Mouse (Mus musculus): Measurements from ENCODE around the gene Spef2. TPM values are rescaled to one million over a fixed set of nuclear protein-coding genes. Genes with fewer than 3 reads are reported as not detected.
"Not testable (repeated sequence)": the region's sequence is repeated elsewhere in the genome, so short reads cannot be mapped to it uniquely, and the experiment has no call there.

The Spef2 gene
- polyA plus RNA-seq (2014; fragmentation: Nextera tagmentation; extraction: Ambion mirVana) = 1.1 and 1.8 TPM in 2 replicates

DNA sequence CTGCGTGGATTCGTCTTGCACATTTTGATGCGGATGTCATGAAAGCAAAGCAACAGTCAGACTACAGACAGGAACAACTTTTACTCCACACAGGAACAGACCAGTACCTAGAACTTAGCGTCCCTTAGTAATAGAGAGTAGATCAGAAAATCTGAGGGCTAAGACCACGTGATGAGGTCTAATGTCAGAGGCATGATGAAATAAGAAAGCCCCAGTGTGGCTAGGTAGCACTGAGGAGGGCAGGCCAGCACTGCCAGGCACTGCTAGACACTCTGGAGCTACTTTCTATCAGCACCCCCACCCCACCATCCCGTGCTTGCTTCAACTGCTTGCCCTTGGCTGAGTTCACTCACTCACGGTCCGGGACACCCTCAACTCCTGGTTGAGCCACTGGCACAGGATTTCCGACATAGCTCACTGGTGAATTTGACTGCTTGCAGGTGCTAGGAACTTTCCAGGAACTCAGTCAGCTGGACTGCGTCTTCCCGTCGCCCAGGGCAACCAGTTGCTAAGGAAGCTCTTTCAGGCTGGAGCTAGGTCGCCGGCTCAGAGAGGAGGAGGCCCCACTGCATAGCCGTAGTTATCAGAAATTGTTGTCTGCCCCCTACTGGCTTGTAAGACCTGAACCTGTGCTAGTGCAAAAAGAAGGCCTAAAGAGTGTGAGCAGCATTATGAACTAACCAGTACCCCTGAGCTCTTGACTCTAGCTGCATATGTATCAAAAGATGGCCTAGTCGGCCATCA lies at the start of gene Spef2:
Gene Spef2, minus strand, starts transcription at position 510 of the 744 bp plus-strand sequence.
- H3K36me3 ChIP-seq (ENCODE audit: control insufficient read depth, insufficient read depth, low read length) = no peaks in the 10 kb centered on the region
- no peak within 1 kb of the TSS for H3K9ac ChIP-seq (ENCODE audit: low read length)
- peak; percentile 70 for DNase-seq (ENCODE audit: low spot score)
- peak within 1 kb of the TSS; percentile 19 for H3K4me3 ChIP-seq (ENCODE audit: low read depth, low read length)
- peak; percentile 93 for ATAC-seq
- no peaks in the 10 kb centered on the region for H3K9me3 ChIP-seq (replicated peaks; ENCODE audit: control insufficient read depth, low read length)
- WGBS = 28% methylated on average over 16 of the region's 16 CpGs
- no peaks in the 10 kb centered on the region for H3K27me3 ChIP-seq (replicated peaks; ENCODE audit: control insufficient read depth, insufficient read depth, low read length)
- H3K27ac ChIP-seq (ENCODE audit: low read depth, low read length) = no peak within 1 kb of the TSS
- no peaks in the 10 kb centered on the region for H3K4me1 ChIP-seq (ENCODE audit: control insufficient read depth, insufficient read depth, low read length)
- H3K4me2 ChIP-seq (ENCODE audit: low read length) = peak within 1 kb of the TSS; percentile 36

DNA sequence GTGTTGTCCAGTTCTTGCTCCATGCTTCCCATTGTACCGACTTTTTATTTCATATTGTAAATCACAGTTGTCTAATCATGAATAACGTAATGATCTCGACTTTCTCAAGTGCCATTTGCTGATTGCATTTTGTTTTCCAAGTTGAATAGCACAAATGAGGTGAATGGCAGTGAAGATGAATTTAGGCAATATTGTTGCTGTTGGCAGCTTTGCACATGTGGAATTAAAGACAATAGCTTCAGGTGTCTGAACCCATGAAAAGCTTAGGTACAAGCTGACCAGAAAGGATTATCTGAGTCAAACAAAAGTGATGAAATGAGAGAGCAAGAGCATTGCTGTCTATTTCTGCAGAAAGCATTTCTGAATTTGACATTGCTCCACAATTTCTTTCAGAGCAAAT lies 45.5 kb upstream of the Spef2 start:
- DNase-seq (ENCODE audit: low spot score) = no peak
- WGBS = 91% methylated on average over 3 of the region's 3 CpGs
- Histone ChIP-seq H3K27me3 (replicated peaks; ENCODE audit: control insufficient read depth, insufficient read depth, low read length) (no peaks in the 10 kb centered on the region), H3K9ac (ENCODE audit: low read length) (no peak overlapping the region), H3K4me3 (ENCODE audit: low read depth, low read length) (no peak overlapping the region), H3K9me3 (replicated peaks; ENCODE audit: control insufficient read depth, low read length) (no peaks in the 10 kb centered on the region), H3K27ac (ENCODE audit: low read depth, low read length) (no peak overlapping the region), H3K36me3 (ENCODE audit: control insufficient read depth, insufficient read depth, low read length) (no peaks in the 10 kb centered on the region), H3K4me1 (ENCODE audit: control insufficient read depth, insufficient read depth, low read length) (no peaks in the 10 kb centered on the region), H3K4me2 (ENCODE audit: low read length) (no peak overlapping the region)
- no peak for ATAC-seq

DNA sequence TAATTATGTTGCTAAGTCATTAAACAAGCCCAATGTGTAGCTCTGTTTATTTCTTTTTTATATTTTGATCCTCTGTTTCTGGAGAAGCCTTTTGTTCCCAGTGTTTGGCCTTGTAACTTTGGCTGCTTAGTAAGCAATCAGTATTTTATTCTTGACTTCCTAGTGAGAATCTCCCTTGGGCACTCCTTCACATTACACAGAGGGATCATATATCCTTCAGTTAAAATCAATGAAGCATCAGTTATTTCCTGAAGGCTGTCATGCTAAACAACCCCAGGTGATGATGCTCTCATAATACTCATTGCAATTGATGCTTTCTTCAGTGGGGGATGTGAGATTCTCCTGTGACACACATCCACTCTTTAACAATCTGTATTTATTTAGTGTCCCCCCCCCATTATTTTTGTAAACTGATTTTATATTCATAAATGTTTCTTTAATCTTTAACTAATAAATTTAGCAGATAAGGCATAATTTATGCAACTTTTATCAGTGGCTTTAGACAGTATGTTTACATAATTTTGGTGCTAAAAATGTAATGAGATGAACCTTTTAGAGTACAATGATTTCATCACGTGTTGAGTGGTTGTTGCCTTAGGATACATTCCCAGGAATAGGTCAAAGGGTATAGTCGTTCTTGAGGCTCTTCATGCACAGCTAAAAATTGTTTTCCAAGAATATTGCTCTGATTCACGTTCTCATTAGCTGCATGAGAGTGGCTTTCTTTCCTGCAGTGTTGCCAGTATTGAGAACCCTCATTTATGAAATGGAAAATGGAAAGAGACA lies 39.8 kb upstream of the Spef2 start:
- 72% methylated on average over 3 of the region's 3 CpGs for WGBS
- no peak for DNase-seq (ENCODE audit: low spot score)
- no peaks in the 10 kb centered on the region for H3K9me3 ChIP-seq (replicated peaks; ENCODE audit: control insufficient read depth, low read length)
- H3K27ac ChIP-seq (ENCODE audit: low read depth, low read length) = no peak overlapping the region
- H3K4me3 ChIP-seq (ENCODE audit: low read depth, low read length) = no peak overlapping the region
- H3K9ac ChIP-seq (ENCODE audit: low read length) = no peak overlapping the region
- no peaks in the 10 kb centered on the region for H3K27me3 ChIP-seq (replicated peaks; ENCODE audit: control insufficient read depth, insufficient read depth, low read length)
- no peak overlapping the region for H3K4me2 ChIP-seq (ENCODE audit: low read length)
- no peaks in the 10 kb centered on the region for H3K4me1 ChIP-seq (ENCODE audit: control insufficient read depth, insufficient read depth, low read length)
- H3K36me3 ChIP-seq (ENCODE audit: control insufficient read depth, insufficient read depth, low read length) = no peaks in the 10 kb centered on the region
- no peak for ATAC-seq

DNA sequence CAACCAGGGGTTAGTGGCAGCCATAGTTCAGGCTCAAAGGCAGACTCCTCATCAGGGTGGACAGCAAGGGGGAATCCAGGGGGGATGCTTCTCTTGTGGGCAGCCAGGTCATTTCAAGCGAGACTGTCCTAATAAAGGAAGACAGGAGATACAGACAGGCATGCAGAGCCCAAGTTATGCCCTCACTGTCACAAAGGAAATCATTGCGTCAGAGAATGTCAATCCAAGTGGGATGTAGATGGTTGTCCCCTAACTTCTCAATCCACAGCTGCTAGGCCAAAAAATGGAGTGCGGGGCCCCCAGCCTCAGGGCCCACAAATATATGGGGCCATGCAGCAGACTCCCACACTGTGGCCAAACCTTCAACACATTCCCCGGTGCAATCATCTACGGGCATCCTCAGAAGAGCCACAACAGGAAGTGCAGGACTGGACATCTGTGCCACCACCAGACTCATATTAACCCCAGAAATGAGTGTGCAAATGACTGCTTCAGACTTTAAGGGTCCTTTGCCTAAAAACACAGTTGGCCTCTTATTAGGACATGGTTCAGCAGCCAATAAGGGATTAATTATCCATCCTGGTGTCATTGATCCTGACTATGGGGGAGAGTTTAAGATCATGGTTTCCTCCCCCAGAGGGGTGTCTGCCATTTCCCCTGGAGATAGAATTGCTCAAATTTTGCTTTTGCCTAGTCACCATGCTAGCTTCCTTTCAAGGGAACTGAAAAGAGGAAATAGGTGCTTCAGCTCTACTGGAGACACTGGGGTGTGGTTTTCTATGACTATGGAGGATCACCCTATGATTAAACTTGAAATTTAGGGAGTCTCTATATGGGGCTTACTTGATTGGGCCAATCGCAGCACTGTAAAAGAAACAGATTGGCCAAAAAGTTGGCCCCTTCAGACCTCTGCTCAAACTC lies 25.8 kb upstream of the Spef2 start:
- not testable (repeated sequence) for H3K4me1 ChIP-seq (ENCODE audit: control insufficient read depth, insufficient read depth, low read length); H3K27me3 ChIP-seq (replicated peaks; ENCODE audit: control insufficient read depth, insufficient read depth, low read length); H3K27ac ChIP-seq (ENCODE audit: low read depth, low read length); DNase-seq (ENCODE audit: low spot score); H3K4me2 ChIP-seq (ENCODE audit: low read length); H3K9ac ChIP-seq (ENCODE audit: low read length); ATAC-seq; H3K36me3 ChIP-seq (ENCODE audit: control insufficient read depth, insufficient read depth, low read length); H3K4me3 ChIP-seq (ENCODE audit: low read depth, low read length); H3K9me3 ChIP-seq (replicated peaks; ENCODE audit: control insufficient read depth, low read length)
- WGBS = 97% methylated on average over 6 of the region's 6 CpGs

DNA sequence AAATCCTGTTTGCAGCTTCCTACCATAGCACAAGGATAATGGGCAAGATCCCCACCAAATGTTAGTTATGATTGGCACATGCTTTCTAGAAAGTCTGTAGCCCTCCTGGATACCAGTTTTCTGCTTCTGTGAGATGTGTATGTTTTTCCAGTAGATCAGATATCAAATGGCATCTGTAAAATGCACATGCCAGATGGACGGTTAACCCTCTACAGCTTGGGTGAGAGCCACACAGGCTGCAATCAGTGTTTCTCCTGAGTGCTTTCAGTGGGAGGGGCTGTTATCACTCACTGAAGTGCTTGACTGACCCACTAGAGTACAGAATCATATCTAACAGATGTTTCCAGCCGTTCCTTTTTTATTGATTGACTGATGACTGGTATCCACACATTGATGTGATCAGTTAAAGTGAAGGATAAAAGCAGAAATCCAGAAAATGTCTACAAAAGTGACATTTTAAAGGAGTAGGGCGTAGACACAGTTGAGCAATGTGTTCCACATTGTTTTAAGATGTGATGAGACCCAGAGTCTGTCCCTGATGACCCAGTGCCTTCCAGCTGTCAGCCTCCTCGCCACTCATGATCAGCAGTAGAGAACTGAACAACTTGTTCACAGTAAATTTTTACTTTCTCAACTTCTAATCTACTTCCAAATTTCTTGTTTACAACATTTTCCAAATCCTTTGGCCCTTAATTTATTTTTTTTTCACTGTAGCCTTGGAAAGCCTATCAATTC lies 19.7 kb upstream of the Spef2 start:
- H3K27ac ChIP-seq (ENCODE audit: low read depth, low read length) = no peak overlapping the region
- DNase-seq (ENCODE audit: low spot score) = peak; percentile 46
- ATAC-seq = no peak
- H3K4me3 ChIP-seq (ENCODE audit: low read depth, low read length) = no peak overlapping the region
- WGBS = 72% methylated on average over 4 of the region's 4 CpGs
- H3K27me3 ChIP-seq (replicated peaks; ENCODE audit: control insufficient read depth, insufficient read depth, low read length) = no peaks in the 10 kb centered on the region
- no peak overlapping the region for H3K9ac ChIP-seq (ENCODE audit: low read length)
- no peaks in the 10 kb centered on the region for H3K36me3 ChIP-seq (ENCODE audit: control insufficient read depth, insufficient read depth, low read length)
- H3K9me3 ChIP-seq (replicated peaks; ENCODE audit: control insufficient read depth, low read length) = no peaks in the 10 kb centered on the region
- H3K4me1 ChIP-seq (ENCODE audit: control insufficient read depth, insufficient read depth, low read length) = no peaks in the 10 kb centered on the region
- no peak overlapping the region for H3K4me2 ChIP-seq (ENCODE audit: low read length)

DNA sequence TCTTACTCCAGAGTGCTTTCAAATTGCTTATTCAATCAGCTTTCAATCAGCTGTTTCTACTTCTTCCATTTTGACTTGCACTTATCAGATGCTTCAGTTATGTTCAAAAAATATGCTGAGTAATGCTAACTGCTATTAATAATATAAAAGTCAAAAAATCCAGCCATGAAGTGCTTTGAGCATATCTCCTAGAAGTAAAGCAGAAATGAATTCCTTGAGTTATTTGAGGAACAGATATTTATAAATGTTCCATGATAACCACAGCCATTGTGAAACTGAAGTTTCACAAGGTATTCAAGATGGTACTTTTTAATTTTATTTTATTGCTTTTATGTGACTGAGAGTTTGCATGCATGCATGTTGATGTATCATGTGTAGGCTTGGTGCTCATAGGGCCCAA lies 18.4 kb upstream of the Spef2 start:
- DNase-seq (ENCODE audit: low spot score) = no peak
- H3K4me1 ChIP-seq (ENCODE audit: control insufficient read depth, insufficient read depth, low read length) = no peaks in the 10 kb centered on the region
- no peaks in the 10 kb centered on the region for H3K36me3 ChIP-seq (ENCODE audit: control insufficient read depth, insufficient read depth, low read length)
- H3K9ac ChIP-seq (ENCODE audit: low read length) = no peak overlapping the region
- H3K27ac ChIP-seq (ENCODE audit: low read depth, low read length) = no peak overlapping the region
- H3K9me3 ChIP-seq (replicated peaks; ENCODE audit: control insufficient read depth, low read length) = no peaks in the 10 kb centered on the region
- ATAC-seq = no peak
- H3K4me3 ChIP-seq (ENCODE audit: low read depth, low read length) = no peak overlapping the region
- H3K27me3 ChIP-seq (replicated peaks; ENCODE audit: control insufficient read depth, insufficient read depth, low read length) = no peaks in the 10 kb centered on the region
- no peak overlapping the region for H3K4me2 ChIP-seq (ENCODE audit: low read length)

DNA sequence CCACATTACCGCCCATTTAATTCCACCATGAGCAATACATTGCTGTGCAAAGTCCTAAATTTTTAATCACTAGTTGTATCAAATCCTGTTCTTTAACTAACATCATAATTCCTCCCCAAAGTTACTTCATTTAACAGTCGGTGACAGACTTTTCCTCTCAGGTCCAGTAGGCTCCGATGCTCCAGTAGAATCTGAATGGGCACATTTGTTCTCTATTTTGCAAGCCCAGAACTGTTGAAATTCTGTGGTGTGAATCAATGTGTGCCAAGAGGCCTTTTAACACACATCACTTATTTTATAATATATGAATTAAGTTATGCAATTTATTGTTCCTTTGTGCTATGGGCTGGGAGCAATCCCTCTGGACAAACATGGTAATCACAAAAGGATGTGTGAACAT lies 2.3 kb upstream of the Spef2 start:
- Histone ChIP-seq H3K36me3 (ENCODE audit: control insufficient read depth, insufficient read depth, low read length) (no peaks in the 10 kb centered on the region), H3K4me2 (ENCODE audit: low read length) (no peak overlapping the region), H3K4me1 (ENCODE audit: control insufficient read depth, insufficient read depth, low read length) (no peaks in the 10 kb centered on the region), H3K27me3 (replicated peaks; ENCODE audit: control insufficient read depth, insufficient read depth, low read length) (no peaks in the 10 kb centered on the region), H3K9ac (ENCODE audit: low read length) (no peak overlapping the region), H3K27ac (ENCODE audit: low read depth, low read length) (no peak overlapping the region), H3K4me3 (ENCODE audit: low read depth, low read length) (no peak overlapping the region), H3K9me3 (replicated peaks; ENCODE audit: control insufficient read depth, low read length) (no peaks in the 10 kb centered on the region)
- 88% methylated on average over 3 of the region's 3 CpGs for WGBS
- no peak for DNase-seq (ENCODE audit: low spot score)
- no peak for ATAC-seq

DNA sequence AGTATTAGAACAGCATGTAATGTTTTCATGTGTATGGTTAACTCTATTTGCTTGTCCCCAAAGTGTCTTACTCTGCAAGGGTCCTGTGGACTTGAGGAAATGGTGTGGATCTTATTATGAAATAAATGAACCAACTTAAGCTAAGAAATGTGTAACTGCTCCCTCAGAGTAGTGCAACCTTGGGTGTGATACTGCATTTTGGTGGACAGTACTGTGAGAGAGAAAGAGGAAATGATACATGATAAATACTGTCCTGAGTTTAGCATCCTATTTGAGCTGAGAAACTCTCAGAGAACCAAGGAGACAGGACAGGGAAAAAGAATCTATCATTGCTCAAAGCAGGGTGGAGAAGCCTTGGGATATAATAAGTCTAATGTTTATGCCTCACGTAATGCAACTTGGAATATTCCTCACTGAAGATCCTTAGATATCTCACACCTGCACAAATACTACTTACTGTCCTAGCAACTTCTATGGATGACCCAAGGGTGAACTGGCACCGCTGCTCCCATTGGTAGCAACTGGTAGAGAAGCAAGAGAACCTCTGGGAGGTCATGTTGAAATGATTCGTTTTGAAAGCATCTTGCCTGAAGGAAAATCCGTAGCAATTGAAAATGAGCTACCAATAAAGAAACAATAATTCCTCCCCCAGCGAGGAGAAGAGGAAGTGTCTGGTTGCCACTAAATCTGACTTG lies 1.1 kb downstream of the Spef2 start:
- Histone ChIP-seq H3K27me3 (replicated peaks; ENCODE audit: control insufficient read depth, insufficient read depth, low read length) (no peaks in the 10 kb centered on the region), H3K4me2 (ENCODE audit: low read length) (no peak overlapping the region), H3K36me3 (ENCODE audit: control insufficient read depth, insufficient read depth, low read length) (no peaks in the 10 kb centered on the region), H3K4me1 (ENCODE audit: control insufficient read depth, insufficient read depth, low read length) (no peaks in the 10 kb centered on the region), H3K27ac (ENCODE audit: low read depth, low read length) (no peak overlapping the region), H3K4me3 (ENCODE audit: low read depth, low read length) (no peak overlapping the region), H3K9me3 (replicated peaks; ENCODE audit: control insufficient read depth, low read length) (no peaks in the 10 kb centered on the region), H3K9ac (ENCODE audit: low read length) (no peak overlapping the region)
- DNase-seq (ENCODE audit: low spot score) (no peak), ATAC-seq (no peak)
- 70% methylated on average over 5 of the region's 5 CpGs for WGBS
